Comparison of ENCODE assay signal across 25 mouse cellular contexts in the genomic region with DNA sequence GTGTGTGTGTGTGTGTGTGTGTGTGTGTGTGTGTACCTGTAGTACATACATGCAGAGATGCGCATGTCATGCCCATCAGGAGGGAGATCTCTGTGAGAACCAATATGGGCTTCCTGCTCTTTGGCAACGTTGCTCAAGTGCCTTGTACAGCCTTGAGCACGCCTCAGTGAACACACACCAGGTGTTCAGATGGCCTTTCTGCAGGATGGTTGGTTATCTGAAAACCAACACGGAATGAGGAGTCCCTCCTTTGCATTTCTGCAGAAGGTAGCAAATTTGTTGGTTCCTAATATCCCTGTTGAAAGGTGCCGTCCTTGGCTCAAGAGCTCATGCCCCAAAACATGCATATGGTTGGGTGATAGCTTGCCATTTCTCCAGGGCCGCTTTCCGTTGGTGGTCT. TPM values are rescaled to one million over a fixed set of nuclear protein-coding genes. Genes with fewer than 3 reads are reported as not detected.
"Had no signal": no experiment of that assay in that cellular context is flagged by ENCODE, and none has a peak within 500 bp of the region (broad histone marks: within the 10 kb centered on the region; RNA-seq: fewer than 3 reads in every experiment).

No protein-coding gene starts in this region.

- DNase-seq: lung, adult 18-20 months; lung, embryonic 14.5 days; lung, postnatal 10 days; lung, postnatal 4 days; midbrain, embryonic 14.5 days; retina, postnatal 1 day; right cerebral cortex, adult 18-20 months; right cerebral cortex, postnatal 25 days; right cerebral cortex, postnatal 4 days; thymus, adult 18-20 months; thymus, postnatal 14 days; thymus, postnatal 36 days had no signal

- H3K4me1 ChIP-seq: midbrain, embryonic 10.5 days; midbrain, embryonic 12.5 days; neural tube, embryonic 13.5 days; neural tube, embryonic 15.5 days; stomach, embryonic 15.5 days had no signal

- H3K27ac ChIP-seq: midbrain, embryonic 10.5 days; midbrain, embryonic 12.5 days; neural tube, embryonic 13.5 days; neural tube, embryonic 15.5 days; stomach, embryonic 15.5 days had no signal

- H3K27me3 ChIP-seq: midbrain, embryonic 12.5 days; neural tube, embryonic 13.5 days; neural tube, embryonic 15.5 days; stomach, embryonic 15.5 days had no signal

- H3K4me2 ChIP-seq: lung, embryonic 14.5 days; midbrain, embryonic 12.5 days; neural tube, embryonic 13.5 days; neural tube, embryonic 15.5 days; stomach, embryonic 15.5 days had no signal

- H3K36me3 ChIP-seq: midbrain, embryonic 10.5 days; midbrain, embryonic 12.5 days; neural tube, embryonic 13.5 days; neural tube, embryonic 15.5 days; stomach, embryonic 15.5 days had no signal

- H3K9ac ChIP-seq: lung, embryonic 14.5 days; midbrain, embryonic 12.5 days; neural tube, embryonic 13.5 days; neural tube, embryonic 15.5 days; stomach, embryonic 15.5 days had no signal

- ATAC-seq: midbrain, embryonic 16.5 days had no signal

- H3K4me3 ChIP-seq: midbrain, embryonic 10.5 days; midbrain, embryonic 12.5 days; myocyte; neural tube, embryonic 13.5 days; neural tube, embryonic 15.5 days; stomach, embryonic 15.5 days had no signal

- H3K9me3 ChIP-seq: midbrain, embryonic 10.5 days; midbrain, embryonic 12.5 days; neural tube, embryonic 13.5 days; neural tube, embryonic 15.5 days; stomach, embryonic 15.5 days had no signal

RNA-seq across cellular contexts. Expression of a gene that starts 8.7 kb away (rescaled TPM):
- total RNA-seq: megakaryocyte, adult 5-6 weeks; megakaryocyte-erythroid progenitor cell, adult 5-6 weeks had no signal
- polyA plus RNA-seq: lung, embryonic 14.5 days; lung, embryonic 16.5 days; midbrain, embryonic 10.5 days; midbrain, embryonic 12.5 days; midbrain, embryonic 14.5 days; myocyte; neural tube, embryonic 11.5 days; neural tube, embryonic 13.5 days; spleen, adult 2 months; stomach, embryonic 15.5 days; thymus, postnatal 0 days had no signal

RNA-seq across cellular contexts. Expression of a gene that starts 45.1 kb away (rescaled TPM):
- total RNA-seq: megakaryocyte, adult 5-6 weeks; megakaryocyte-erythroid progenitor cell, adult 5-6 weeks had no signal
- polyA plus RNA-seq: lung, embryonic 14.5 days; lung, embryonic 16.5 days; midbrain, embryonic 10.5 days; midbrain, embryonic 12.5 days; midbrain, embryonic 14.5 days; midbrain, embryonic 16.5 days; myocyte; neural tube, embryonic 11.5 days; neural tube, embryonic 13.5 days; neural tube, embryonic 15.5 days; spleen, adult 2 months; stomach, embryonic 15.5 days; thymus, postnatal 0 days had no signal
